Mouse (Mus musculus) 416B (cell line): ENCODE results near the gene Mmp25.

ENCODE experiments used
- DNase-seq: peaks from one replicate; pipeline ENCODE4 v3.0.0; 2011; ENCODE audit warnings: low read depth

Gene Mmp25

GRCm38 (mm10) chr17:23664556-23665021 lies 19.5 kb upstream of the Mmp25 start:
- peak; percentile 61 for DNase-seq

GRCm38 (mm10) chr17:23661526-23661925 lies 16.4 kb upstream of the Mmp25 start:
- peak; percentile 27 for DNase-seq

- DNase-seq, result no peak
These were observed 15.8 kb upstream of the Mmp25 start for GRCm38 (mm10) chr17:23660876-23661200.

GRCm38 (mm10) chr17:23660117-23660875 lies 15.2 kb upstream of the Mmp25 start, which contains the start of gene Bicdl2:
Gene Bicdl2, plus strand, starts transcription at chr17:23660506.
- no peak for DNase-seq

GRCm38 (mm10) chr17:23658450-23658849 lies 13.4 kb upstream of the Mmp25 start:
- no peak for DNase-seq

GRCm38 (mm10) chr17:23654410-23654809 lies 9.3 kb upstream of the Mmp25 start:
- DNase-seq, result no peak

GRCm38 (mm10) chr17:23654001-23654400 lies 8.9 kb upstream of the Mmp25 start:
- no peak for DNase-seq

GRCm38 (mm10) chr17:23653324-23653723 lies 8.2 kb upstream of the Mmp25 start:
- no peak for DNase-seq

- DNase-seq, result no peak
These were observed 6.3 kb upstream of the Mmp25 start for GRCm38 (mm10) chr17:23651363-23651762.

GRCm38 (mm10) chr17:23645894-23646293 lies 817 bp upstream of the Mmp25 start:
- no peak for DNase-seq

GRCm38 (mm10) chr17:23631241-23631640 lies 13.8 kb downstream of the Mmp25 start:
- no peak for DNase-seq

- peak; percentile 73 for DNase-seq
These were observed 14.7 kb downstream of the Mmp25 start for GRCm38 (mm10) chr17:23630195-23631020.

GRCm38 (mm10) chr17:23627813-23628212 lies 17.3 kb downstream of the Mmp25 start:
- no peak for DNase-seq

GRCm38 (mm10) chr17:23620351-23620750 lies 24.7 kb downstream of the Mmp25 start:
- DNase-seq, result no peak

- DNase-seq, result no peak
These were observed 28.0 kb downstream of the Mmp25 start for GRCm38 (mm10) chr17:23617087-23617486.

- peak; percentile 74 for DNase-seq
These were observed 34.7 kb downstream of the Mmp25 start for GRCm38 (mm10) chr17:23610361-23610800.

GRCm38 (mm10) chr17:23609612-23610011 lies 35.5 kb downstream of the Mmp25 start:
- no peak for DNase-seq

GRCm38 (mm10) chr17:23605220-23605619 lies 39.9 kb downstream of the Mmp25 start:
- no peak for DNase-seq

GRCm38 (mm10) chr17:23604394-23604793 lies 40.7 kb downstream of the Mmp25 start:
- DNase-seq, result no peak

GRCm38 (mm10) chr17:23603542-23603941 lies 41.5 kb downstream of the Mmp25 start:
- DNase-seq, result peak; percentile 77

- DNase-seq, result no peak
These were observed 42.0 kb downstream of the Mmp25 start for GRCm38 (mm10) chr17:23603077-23603476.

GRCm38 (mm10) chr17:23601836-23602585 lies 43.1 kb downstream of the Mmp25 start:
- DNase-seq, result peak; percentile 59
